Comparison of ENCODE assay signal across 7 mouse cellular contexts in genomic region chr14:74948426-74949240, GRCm38 (mm10). TPM values are rescaled to one million over a fixed set of nuclear protein-coding genes. Genes with fewer than 3 reads are reported as not detected.
DNase-seq lines count a peak whose midpoint lies in the region; ATAC-seq and TF ChIP-seq lines count a peak whose summit lies in the region.

No protein-coding gene starts in this region.

- peak; percentile 83; the same call in 1 of the 2 replicates for TF ChIP-seq CTCF in spleen, adult 2 months (IDR thresholded peaks at IDR 0.05; ENCODE audit: extremely low read depth, insufficient read depth, insufficient read length, insufficient replicate concordance)

- peak overlapping the region; percentile 88 for H3K4me2 ChIP-seq in intestine, embryonic 14.5 days (ENCODE audit: low read length)

- intact Hi-C loops in left cerebral cortex, postnatal 36 days (cut with DNase I): loop anchor here (1.0 to 5.0 kb wide), 4 partner anchors 66 to 184 kb away; no protein-coding TSS in a partner anchor

- no peaks in the 10 kb centered on the region for H3K9me3 ChIP-seq in intestine, embryonic 14.5 days (ENCODE audit: control insufficient read depth, low read length)

- peak; percentile 71 to 74 for DNase-seq in adrenal gland, adult 18-20 months (ENCODE audit: low spot score in 2 of 2)
- peak; percentile 71 for DNase-seq in gastrocnemius, postnatal 10 days
- peak; percentile 76 for DNase-seq in intestine, embryonic 14.5 days (ENCODE audit: low spot score)
- peak; percentile 49 to 59 for DNase-seq in left cerebral cortex, postnatal 36 days (ENCODE audit: low spot score in 2 of 2)
- DNase-seq in mesoderm, embryonic 11.5 days (ENCODE audit: low read depth, low spot score): peak; percentile 75
- DNase-seq in spleen, adult 2 months (ENCODE audit: low read depth in 1 of 2, low spot score in 2 of 2): peak; percentile 54 to 63

- peak overlapping the region; percentile 79; the same call in 1 of the 2 replicates for H3K9ac ChIP-seq in intestine, embryonic 14.5 days (ENCODE audit: low read length)

- peak; percentile 45 for ATAC-seq in common myeloid progenitor, adult 5-6 weeks (replicated peaks; ENCODE audit: low read depth, poor library complexity, severe bottlenecking)
- peak; percentile 29; the same call in 1 of the 2 replicates for ATAC-seq in intestine, embryonic 14.5 days (replicated peaks; ENCODE audit: low FRiP score, low TSS enrichment, low read depth)

- no peaks in the 10 kb centered on the region for H3K27me3 ChIP-seq in intestine, embryonic 14.5 days (replicated peaks; ENCODE audit: control insufficient read depth, insufficient read depth, low read length)
- H3K27me3 ChIP-seq in spleen, adult 2 months (ENCODE audit: control insufficient read depth, insufficient read depth, low read length): no peaks in the 10 kb centered on the region

- peaks cover 13% of the 10 kb centered on the region for H3K4me1 ChIP-seq in intestine, embryonic 14.5 days (replicated peaks; ENCODE audit: control insufficient read depth, insufficient read depth, low read length)
- peaks cover 9% of the 10 kb centered on the region; the same call in 1 of the 2 replicates for H3K4me1 ChIP-seq in spleen, adult 2 months (ENCODE audit: control insufficient read depth, insufficient read depth, insufficient read length)

- peak overlapping the region; percentile 80 for H3K4me3 ChIP-seq in intestine, embryonic 14.5 days (ENCODE audit: low read depth, low read length)
- H3K4me3 ChIP-seq in spleen, adult 2 months (ENCODE audit: extremely low read depth, insufficient read depth, insufficient read length): no peak overlapping the region

- 46% methylated on average over 14 of the region's 14 CpGs for WGBS in intestine, embryonic 14.5 days
- WGBS in spleen, adult 2 months: 24% methylated on average over 14 of the region's 14 CpGs

- no peaks in the 10 kb centered on the region for H3K36me3 ChIP-seq in intestine, embryonic 14.5 days (ENCODE audit: control insufficient read depth, insufficient read depth, low read length)
- H3K36me3 ChIP-seq in spleen, adult 2 months (ENCODE audit: control insufficient read depth, insufficient read depth, low read length): no peaks in the 10 kb centered on the region

- no peak for TF ChIP-seq POLR2A in spleen, adult 2 months (IDR thresholded peaks at IDR 0.05; ENCODE audit: low read depth, low read length)

- peak overlapping the region; percentile 78; the same call in 1 of the 2 replicates for H3K27ac ChIP-seq in intestine, embryonic 14.5 days (ENCODE audit: low read depth)
- peak overlapping the region; percentile 24 for H3K27ac ChIP-seq in spleen, adult 2 months (ENCODE audit: insufficient read depth, low read length)

RNA-seq across cellular contexts. Expression of gene Lrch1, which starts 1.0 kb away (rescaled TPM):
- 10 to 100 TPM; 14.0 to 14.2 TPM for total RNA-seq in adrenal gland, adult 18-20 months (2021)
- 15.9 and 16.8 TPM in 2 replicates for total RNA-seq in common myeloid progenitor, adult 5-6 weeks (2017)
- 10 to 100 TPM in 1 of 2 experiments, 1 to 10 TPM in 1; 8.9 to 11.2 TPM for total RNA-seq in gastrocnemius, postnatal 10 days (2021)
- polyA plus RNA-seq in intestine, embryonic 14.5 days (2014; fragmentation: Nextera tagmentation; extraction: Ambion mirVana): 12.6 and 14.4 TPM in 2 replicates
- total RNA-seq in left cerebral cortex, postnatal 36 days (2021): 10 to 100 TPM; 13.5 to 21.5 TPM
- polyA plus RNA-seq in spleen, adult 2 months (2012; rRNA removed): 11.5 and 15.7 TPM in 2 replicates
